Mouse (Mus musculus) cerebellum, adult 9-10 months (tissue): ENCODE measurements at regions not wholly inside any gene's neighbourhood (a gene's known extent, or its start where the extent isn't known, plus 50 kb on each side); places are given as distances from the start of the nearest gene placed in this dataset.

Source experiments
- DNase-seq: peaks from one replicate; pipeline ENCODE4 v3.0.0; 2022

DNA sequence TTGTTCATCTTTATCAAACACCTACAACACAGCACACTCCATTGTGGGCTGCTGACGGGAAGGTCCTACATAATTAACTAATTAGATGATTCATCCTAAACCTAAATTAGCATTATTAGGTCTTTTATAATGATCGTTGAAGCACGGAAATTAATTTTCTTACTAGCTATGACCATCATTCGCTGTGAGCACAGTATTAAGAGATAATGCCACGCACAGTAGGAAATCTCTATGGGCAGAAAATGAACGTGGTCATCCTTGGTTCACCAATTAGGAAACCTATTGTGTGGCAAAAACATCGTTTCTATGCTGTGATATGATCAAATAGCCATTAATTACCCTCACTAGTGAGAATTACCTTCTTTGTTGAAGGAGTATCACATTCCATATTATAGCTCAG, 56.4 kb upstream of the Mbip start:
- DNase-seq = no peak
